Mouse (Mus musculus): ENCODE data around the gene Skor1. TPM values are rescaled to one million over a fixed set of nuclear protein-coding genes. Genes with fewer than 3 reads are reported as not detected.

Skor1 gene
- polyA plus RNA-seq, 1 experiment: not detected

DNA sequence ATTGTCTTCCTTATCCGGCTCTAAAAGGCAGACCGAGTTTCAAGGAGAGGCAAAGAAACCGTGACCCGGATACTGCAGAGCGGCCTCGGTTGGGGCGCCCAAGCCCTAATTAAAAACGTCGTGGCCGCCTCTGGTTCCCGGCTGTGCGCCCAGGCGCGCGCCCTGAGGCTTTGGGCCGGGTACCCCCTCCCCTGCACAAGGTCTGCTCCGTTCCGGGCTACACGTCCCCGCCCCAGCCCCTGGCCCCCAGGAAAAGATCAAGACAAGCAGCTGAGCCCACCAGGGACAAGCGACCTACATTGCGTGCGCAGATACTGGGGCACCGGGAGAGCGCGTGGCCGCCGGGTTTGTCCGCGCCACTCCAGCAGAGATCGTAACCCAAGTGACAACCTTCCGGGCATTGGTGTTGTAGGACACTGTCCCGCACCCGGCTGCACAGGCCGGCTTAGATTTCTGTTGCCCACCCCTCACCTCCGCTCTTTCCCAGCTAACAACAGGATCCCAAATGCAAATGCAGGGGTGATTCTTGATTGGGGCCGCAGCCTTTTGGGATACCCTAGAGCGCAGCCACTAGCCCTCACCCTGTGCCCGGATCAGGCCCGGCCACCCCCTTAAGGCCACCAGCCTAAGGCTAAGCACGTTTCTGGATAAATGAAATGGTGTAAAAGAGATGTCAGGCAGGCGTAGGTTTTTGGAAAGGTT lies 6.3 kb downstream of the Skor1 start:
- TF ChIP-seq CTCF (IDR thresholded peaks at IDR 0.05; ENCODE audit: control insufficient read depth, insufficient read depth, insufficient read length) (no peak), MYOG (IDR thresholded peaks at IDR 0.05; ENCODE audit: control insufficient read depth, extremely low read depth, insufficient read length) (no peak), FOSL1 (IDR thresholded peaks at IDR 0.05; ENCODE audit: insufficient read depth, low read length, poor library complexity, severe bottlenecking) (no peak)
- no peak overlapping the region for H3K4me3 ChIP-seq (ENCODE audit: insufficient read depth, poor library complexity, severe bottlenecking)
- H3K36me3 ChIP-seq (ENCODE audit: control insufficient read depth, insufficient read depth): no peaks in the 10 kb centered on the region
- no peaks in the 10 kb centered on the region for H3K79me3 ChIP-seq (ENCODE audit: low read depth)
- H3K27me3 ChIP-seq (ENCODE audit: control insufficient read depth, insufficient read depth, insufficient read length): peaks cover 97% of the 10 kb centered on the region
- H3K79me2 ChIP-seq (ENCODE audit: control insufficient read depth, insufficient read depth): no peaks in the 10 kb centered on the region
- H3ac ChIP-seq (ENCODE audit: control insufficient read depth, insufficient read length, low read depth): no peak overlapping the region

DNA sequence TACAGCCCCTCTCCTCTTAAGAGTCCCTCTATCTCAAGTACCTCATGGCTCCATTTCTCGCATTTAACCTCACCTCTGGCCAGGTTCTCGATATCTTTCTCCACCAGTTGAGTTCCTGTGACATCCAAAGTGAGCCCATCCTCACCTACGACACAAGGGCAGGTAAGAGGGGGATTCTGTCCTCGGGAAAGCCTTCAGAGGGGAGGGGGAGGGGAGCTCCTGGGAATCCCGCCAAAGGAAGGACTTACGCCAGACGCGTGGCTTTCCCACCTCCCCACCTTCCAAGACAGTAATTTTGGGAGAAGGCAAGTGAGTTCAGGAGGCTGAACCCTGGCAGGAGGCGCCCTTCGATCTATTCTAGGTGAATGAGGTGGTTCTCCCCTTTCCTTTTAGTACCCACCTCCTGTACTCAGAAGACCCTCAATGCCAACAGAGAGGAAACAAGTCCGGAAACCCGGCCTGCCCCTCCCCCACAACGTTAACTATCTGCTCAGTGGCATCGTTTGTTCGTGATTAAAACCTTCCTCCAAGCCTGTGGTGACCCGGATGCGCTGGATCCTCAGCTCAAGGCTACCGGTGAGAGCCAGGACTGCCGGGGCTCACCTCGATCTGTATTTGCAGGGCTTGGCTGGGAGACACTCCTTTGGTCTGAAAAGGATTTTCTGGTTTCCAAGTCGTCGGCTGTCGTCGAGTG lies 7.0 kb downstream of the Skor1 start:
- no peak overlapping the region for H3K4me3 ChIP-seq (ENCODE audit: insufficient read depth, poor library complexity, severe bottlenecking)
- H3ac ChIP-seq (ENCODE audit: control insufficient read depth, insufficient read length, low read depth): no peak overlapping the region
- no peaks in the 10 kb centered on the region for H3K36me3 ChIP-seq (ENCODE audit: control insufficient read depth, insufficient read depth)
- H3K79me2 ChIP-seq (ENCODE audit: control insufficient read depth, insufficient read depth): no peaks in the 10 kb centered on the region
- no peaks in the 10 kb centered on the region for H3K79me3 ChIP-seq (ENCODE audit: low read depth)
- TF ChIP-seq MYOD1 (IDR thresholded peaks at IDR 0.05; ENCODE audit: control insufficient read depth, insufficient read length, low read depth): no peak
- no peak for TF ChIP-seq USF1 (IDR thresholded peaks at IDR 0.05; ENCODE audit: low read depth)
- TF ChIP-seq CEBPB (IDR thresholded peaks at IDR 0.05; ENCODE audit: low read depth): no peak
- no peak for TF ChIP-seq MAX (IDR thresholded peaks at IDR 0.05)
- no peak for TF ChIP-seq FOSL1 (IDR thresholded peaks at IDR 0.05; ENCODE audit: insufficient read depth, low read length, poor library complexity, severe bottlenecking)
- TF ChIP-seq CTCF (IDR thresholded peaks at IDR 0.05; ENCODE audit: control insufficient read depth, insufficient read depth, insufficient read length): no peak
- TF ChIP-seq MYOG (IDR thresholded peaks at IDR 0.05; ENCODE audit: control insufficient read depth, extremely low read depth, insufficient read length): no peak
- peaks cover 97% of the 10 kb centered on the region for H3K27me3 ChIP-seq (ENCODE audit: control insufficient read depth, insufficient read depth, insufficient read length)

DNA sequence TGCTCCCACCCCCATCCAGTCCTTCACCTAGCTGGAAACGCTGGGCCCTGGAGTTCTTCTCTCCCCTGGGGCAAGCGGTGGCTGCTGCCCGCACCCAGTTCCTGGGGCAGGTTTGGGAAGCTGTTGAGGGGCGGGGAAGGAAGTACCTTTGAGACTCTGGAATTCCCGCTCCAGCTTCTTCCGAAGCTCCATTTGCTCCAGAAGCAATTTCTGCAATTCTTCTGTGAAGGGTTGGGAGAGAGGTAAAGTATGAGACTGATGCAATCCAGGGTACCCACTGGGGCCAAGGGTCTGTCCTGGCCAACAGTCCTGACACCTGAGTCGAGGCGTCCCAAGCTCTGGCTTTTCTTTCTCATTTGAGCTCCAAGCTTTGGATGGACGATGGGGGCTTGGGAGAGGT lies 8.6 kb downstream of the Skor1 start:
- H3K27me3 ChIP-seq (ENCODE audit: control insufficient read depth, insufficient read depth, insufficient read length): peaks cover 92% of the 10 kb centered on the region

DNA sequence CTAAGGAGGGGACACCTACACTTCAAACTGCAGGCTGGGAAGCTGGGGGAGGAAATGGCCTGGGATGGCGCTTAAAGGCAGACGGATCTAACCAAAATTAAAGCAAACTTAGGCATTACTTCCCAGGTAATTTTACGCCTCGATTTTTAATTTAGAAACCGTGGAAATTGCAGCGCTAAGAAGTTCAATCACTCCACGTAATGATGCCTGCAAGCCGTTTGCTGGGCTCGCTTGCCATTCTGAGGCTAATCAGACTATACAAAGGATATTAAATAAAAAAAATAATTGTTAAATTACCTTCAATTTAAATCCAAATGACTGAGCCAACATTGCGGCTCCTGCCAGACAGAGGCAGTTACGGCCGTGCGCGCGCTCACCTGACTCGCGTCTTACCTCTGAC lies 9.1 kb downstream of the Skor1 start:
- H3K79me3 ChIP-seq (ENCODE audit: low read depth): no peaks in the 10 kb centered on the region
- TF ChIP-seq CEBPB (IDR thresholded peaks at IDR 0.05; ENCODE audit: low read depth): no peak
- TF ChIP-seq FOSL1 (IDR thresholded peaks at IDR 0.05; ENCODE audit: insufficient read depth, low read length, poor library complexity, severe bottlenecking): no peak
- no peak for TF ChIP-seq USF1 (IDR thresholded peaks at IDR 0.05; ENCODE audit: low read depth)
- no peak for TF ChIP-seq MYOG (IDR thresholded peaks at IDR 0.05; ENCODE audit: control insufficient read depth, extremely low read depth, insufficient read length)
- no peak for TF ChIP-seq MAX (IDR thresholded peaks at IDR 0.05)
- TF ChIP-seq MYOD1 (IDR thresholded peaks at IDR 0.05; ENCODE audit: control insufficient read depth, insufficient read length, low read depth): no peak
- TF ChIP-seq CTCF (IDR thresholded peaks at IDR 0.05; ENCODE audit: control insufficient read depth, insufficient read depth, insufficient read length): no peak
- H3ac ChIP-seq (ENCODE audit: control insufficient read depth, insufficient read length, low read depth): no peak overlapping the region
- H3K79me2 ChIP-seq (ENCODE audit: control insufficient read depth, insufficient read depth): no peaks in the 10 kb centered on the region
- peaks cover 92% of the 10 kb centered on the region for H3K27me3 ChIP-seq (ENCODE audit: control insufficient read depth, insufficient read depth, insufficient read length)
- H3K4me3 ChIP-seq (ENCODE audit: insufficient read depth, poor library complexity, severe bottlenecking): no peak overlapping the region
- no peaks in the 10 kb centered on the region for H3K36me3 ChIP-seq (ENCODE audit: control insufficient read depth, insufficient read depth)

More for the DNA sequence above, 8.6 kb downstream of the Skor1 start:
- Histone ChIP-seq H3K79me2 (ENCODE audit: control insufficient read depth, insufficient read depth) (no peaks in the 10 kb centered on the region), H3K79me3 (ENCODE audit: low read depth) (no peaks in the 10 kb centered on the region), H3ac (ENCODE audit: control insufficient read depth, insufficient read length, low read depth) (no peak overlapping the region), H3K36me3 (ENCODE audit: control insufficient read depth, insufficient read depth) (no peaks in the 10 kb centered on the region), H3K4me3 (ENCODE audit: insufficient read depth, poor library complexity, severe bottlenecking) (no peak overlapping the region)
- TF ChIP-seq MAX (IDR thresholded peaks at IDR 0.05) (no peak), CEBPB (IDR thresholded peaks at IDR 0.05; ENCODE audit: low read depth) (no peak), FOSL1 (IDR thresholded peaks at IDR 0.05; ENCODE audit: insufficient read depth, low read length, poor library complexity, severe bottlenecking) (no peak), MYOD1 (IDR thresholded peaks at IDR 0.05; ENCODE audit: control insufficient read depth, insufficient read length, low read depth) (no peak), MYOG (IDR thresholded peaks at IDR 0.05; ENCODE audit: control insufficient read depth, extremely low read depth, insufficient read length) (no peak), CTCF (IDR thresholded peaks at IDR 0.05; ENCODE audit: control insufficient read depth, insufficient read depth, insufficient read length) (no peak), USF1 (IDR thresholded peaks at IDR 0.05; ENCODE audit: low read depth) (no peak)

DNA sequence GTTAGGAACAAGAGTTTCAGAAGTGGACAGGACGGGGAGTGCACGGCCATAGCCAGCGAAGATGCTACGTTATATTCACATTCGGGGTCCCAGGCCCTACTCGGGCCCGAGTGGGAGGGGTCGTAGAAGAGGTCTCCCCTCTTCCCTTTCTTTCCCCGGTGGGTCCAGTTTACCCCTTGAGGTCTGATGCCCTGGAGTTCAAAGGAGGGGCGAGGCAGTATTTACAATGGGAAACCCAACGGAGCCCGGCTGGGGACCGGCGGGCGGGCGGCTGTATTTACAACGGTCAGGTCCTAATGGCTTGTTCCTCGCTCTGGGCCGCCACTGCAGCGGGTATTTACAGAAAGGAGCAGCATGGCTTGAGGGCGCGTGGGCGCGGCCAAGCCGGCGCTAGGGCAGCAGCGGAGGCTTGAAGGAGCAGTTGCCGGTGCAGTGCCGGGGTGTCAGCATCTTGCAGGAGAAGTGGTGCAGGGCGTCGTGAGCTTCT lies 10.2 kb downstream of the Skor1 start:
- no peaks in the 10 kb centered on the region for H3K79me2 ChIP-seq (ENCODE audit: control insufficient read depth, insufficient read depth)
- peaks cover 83% of the 10 kb centered on the region for H3K27me3 ChIP-seq (ENCODE audit: control insufficient read depth, insufficient read depth, insufficient read length)
- no peak overlapping the region for H3ac ChIP-seq (ENCODE audit: control insufficient read depth, insufficient read length, low read depth)
- H3K79me3 ChIP-seq (ENCODE audit: low read depth): no peaks in the 10 kb centered on the region
- H3K36me3 ChIP-seq (ENCODE audit: control insufficient read depth, insufficient read depth): no peaks in the 10 kb centered on the region
- TF ChIP-seq USF1 (IDR thresholded peaks at IDR 0.05; ENCODE audit: low read depth) (no peak), MYOD1 (IDR thresholded peaks at IDR 0.05; ENCODE audit: control insufficient read depth, insufficient read length, low read depth) (no peak), CEBPB (IDR thresholded peaks at IDR 0.05; ENCODE audit: low read depth) (no peak), FOSL1 (IDR thresholded peaks at IDR 0.05; ENCODE audit: insufficient read depth, low read length, poor library complexity, severe bottlenecking) (no peak), MAX (IDR thresholded peaks at IDR 0.05) (no peak), MYOG (IDR thresholded peaks at IDR 0.05; ENCODE audit: control insufficient read depth, extremely low read depth, insufficient read length) (no peak), CTCF (IDR thresholded peaks at IDR 0.05; ENCODE audit: control insufficient read depth, insufficient read depth, insufficient read length) (no peak)
- no peak overlapping the region for H3K4me3 ChIP-seq (ENCODE audit: insufficient read depth, poor library complexity, severe bottlenecking)
